Mouse (Mus musculus) thymus, postnatal 14 days (tissue): ENCODE results near the gene Kcnj9.
A peak's percentile ranks its signal among the peaks of the same experiment; 100 is the strongest.

Experiments
- DNase-seq: peaks from one replicate; pipeline ENCODE4 v3.0.0; 2021

Gene Kcnj9

GRCm38 (mm10) chr1:172329131-172329530, at the start of gene Kcnj9:
TSS of gene Kcnj9 (minus strand) at chr1:172329318.
- DNase-seq: no peak

GRCm38 (mm10) chr1:172376758-172377458, 47.8 kb upstream of the Kcnj9 start:
- peak; percentile 57 for DNase-seq

- peak; percentile 99 for DNase-seq
Observed at GRCm38 (mm10) chr1:172376198-172376667, 47.1 kb upstream of the Kcnj9 start, which contains the start of gene Pigm. TSS of gene Pigm (plus strand) at chr1:172376546.

- peak; percentile 90 for DNase-seq
Observed at GRCm38 (mm10) chr1:172368768-172369418, 39.8 kb upstream of the Kcnj9 start.

GRCm38 (mm10) chr1:172364684-172365083, 35.6 kb upstream of the Kcnj9 start:
- peak; percentile 57 for DNase-seq

- no peak for DNase-seq
Observed at GRCm38 (mm10) chr1:172358341-172358740, 29.2 kb upstream of the Kcnj9 start.

GRCm38 (mm10) chr1:172357550-172357949, 28.4 kb upstream of the Kcnj9 start:
- DNase-seq: peak; percentile 62

GRCm38 (mm10) chr1:172355336-172355735, 26.2 kb upstream of the Kcnj9 start:
- DNase-seq: no peak

- DNase-seq: no peak
Observed at GRCm38 (mm10) chr1:172352453-172352852, 23.3 kb upstream of the Kcnj9 start.

- no peak for DNase-seq
Observed at GRCm38 (mm10) chr1:172352001-172352400, 22.9 kb upstream of the Kcnj9 start.

- peak; percentile 20 for DNase-seq
Observed at GRCm38 (mm10) chr1:172349916-172350812, 21.0 kb upstream of the Kcnj9 start.

GRCm38 (mm10) chr1:172349504-172349903, 20.4 kb upstream of the Kcnj9 start:
- DNase-seq: no peak

- DNase-seq: no peak
Observed at GRCm38 (mm10) chr1:172347382-172347781, 18.3 kb upstream of the Kcnj9 start.

- DNase-seq: no peak
Observed at GRCm38 (mm10) chr1:172346707-172347106, 17.6 kb upstream of the Kcnj9 start.

GRCm38 (mm10) chr1:172344820-172345219, 15.7 kb upstream of the Kcnj9 start:
- DNase-seq: no peak

- no peak for DNase-seq
Observed at GRCm38 (mm10) chr1:172343914-172344313, 14.8 kb upstream of the Kcnj9 start.

GRCm38 (mm10) chr1:172342729-172343128, 13.6 kb upstream of the Kcnj9 start:
- DNase-seq: no peak

- no peak for DNase-seq
Observed at GRCm38 (mm10) chr1:172341386-172341785, 12.3 kb upstream of the Kcnj9 start.

- peak; percentile 87 for DNase-seq
Observed at GRCm38 (mm10) chr1:172340729-172341321, 11.7 kb upstream of the Kcnj9 start, which contains the start of gene Kcnj10. TSS of gene Kcnj10 (plus strand) at chr1:172341210.

- DNase-seq: no peak
Observed at GRCm38 (mm10) chr1:172337411-172338185, 8.5 kb upstream of the Kcnj9 start.

- DNase-seq: no peak
Observed at GRCm38 (mm10) chr1:172335804-172336203, 6.7 kb upstream of the Kcnj9 start.

- DNase-seq: no peak
Observed at GRCm38 (mm10) chr1:172333512-172333911, 4.4 kb upstream of the Kcnj9 start.
